Mouse (Mus musculus) lung, postnatal 25 days (tissue): ENCODE measurements around the gene Dnajb1.
A peak's percentile ranks its signal among the peaks of the same experiment; 100 is the strongest.
"Not testable (repeated sequence)": the region's sequence is repeated elsewhere in the genome, so short reads cannot be mapped to it uniquely, and the experiment has no call there.

Experiments used
- DNase-seq: peaks from one replicate; pipeline ENCODE4 v3.0.0; 2022; ENCODE audit warnings: low spot score

Gene Dnajb1

DNA sequence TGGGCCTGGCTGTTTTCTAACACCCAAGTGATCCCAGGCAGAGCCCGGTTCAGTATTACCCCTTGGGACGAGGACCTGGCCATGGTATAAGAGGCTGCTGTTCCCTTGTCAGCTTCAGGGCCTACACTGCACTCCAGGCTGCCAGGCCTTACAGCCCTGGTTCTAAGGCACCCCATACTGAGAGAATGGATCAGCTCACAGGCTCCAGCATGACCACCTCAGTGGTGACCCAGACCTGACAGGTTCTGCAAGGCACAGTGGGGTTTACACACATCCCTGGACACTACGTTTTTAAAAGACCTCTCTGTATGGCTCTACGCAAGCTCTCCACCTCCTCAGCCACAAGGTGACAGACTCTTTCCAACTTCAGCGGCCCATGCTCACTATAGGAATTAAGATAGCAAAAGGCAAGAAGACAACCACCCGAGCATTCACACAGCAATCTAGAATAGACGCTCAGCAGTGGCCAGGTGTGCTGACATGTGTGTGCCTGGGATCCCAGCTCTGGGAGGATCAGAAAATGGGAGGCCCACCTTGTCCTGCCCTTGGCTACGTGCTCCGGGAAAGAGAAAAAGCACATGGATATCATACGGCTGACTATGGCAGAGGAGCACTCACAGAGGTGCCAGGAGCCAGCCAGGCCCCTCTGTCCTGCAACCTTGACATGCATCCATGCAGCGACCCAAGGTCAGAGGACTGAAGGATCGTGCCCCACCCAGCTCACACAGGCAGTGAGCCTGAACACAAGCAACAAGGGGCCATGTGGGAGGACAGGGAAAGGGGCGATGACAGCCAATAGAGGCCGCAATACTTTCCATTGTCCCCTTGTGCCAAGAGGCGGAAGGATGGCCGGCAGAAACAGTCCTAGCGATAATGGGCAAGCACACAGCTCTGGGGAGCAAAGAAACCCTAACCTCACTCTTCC, 29.6 kb upstream of the Dnajb1 start:
- no peak for DNase-seq

DNA sequence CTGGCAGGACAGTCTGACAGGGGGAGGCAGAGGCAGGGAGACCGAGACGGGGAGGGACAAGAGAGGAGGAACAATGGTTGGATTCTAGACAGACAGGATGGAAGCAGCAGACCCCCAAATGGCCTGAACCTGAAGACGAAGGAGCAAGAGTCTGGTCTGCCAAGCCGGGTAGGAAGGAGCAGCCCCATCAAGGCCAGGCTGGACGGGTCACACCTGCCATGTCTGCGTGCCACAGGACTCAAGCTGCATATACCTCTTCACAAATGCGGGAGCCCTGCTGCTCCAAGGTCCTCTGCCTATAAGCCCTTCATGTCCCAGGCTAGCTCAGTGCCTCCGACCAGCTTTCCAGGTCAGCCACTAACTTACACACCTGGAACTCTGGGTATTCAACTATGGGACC, 28.3 kb upstream of the Dnajb1 start:
- no peak for DNase-seq

DNA sequence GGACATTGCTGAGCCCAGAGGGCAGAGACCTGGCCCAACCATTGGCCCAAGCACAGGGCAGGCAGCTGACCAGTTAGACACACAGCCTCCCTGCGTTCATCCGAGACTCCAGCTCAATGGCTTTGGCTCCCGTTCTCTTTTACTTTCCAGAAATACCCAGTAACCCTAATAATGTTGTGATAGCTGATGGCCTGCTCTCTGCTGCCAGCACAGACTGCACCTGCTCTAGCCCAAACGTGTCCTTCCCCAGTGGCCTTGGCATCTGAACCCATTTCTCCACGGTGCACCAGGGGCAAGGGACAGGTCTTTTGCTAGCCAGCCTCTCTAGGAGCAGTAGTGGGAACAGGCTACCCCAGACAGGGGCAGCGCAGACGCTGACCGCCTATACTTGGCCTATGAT, 27.2 kb upstream of the Dnajb1 start:
- DNase-seq: no peak

DNA sequence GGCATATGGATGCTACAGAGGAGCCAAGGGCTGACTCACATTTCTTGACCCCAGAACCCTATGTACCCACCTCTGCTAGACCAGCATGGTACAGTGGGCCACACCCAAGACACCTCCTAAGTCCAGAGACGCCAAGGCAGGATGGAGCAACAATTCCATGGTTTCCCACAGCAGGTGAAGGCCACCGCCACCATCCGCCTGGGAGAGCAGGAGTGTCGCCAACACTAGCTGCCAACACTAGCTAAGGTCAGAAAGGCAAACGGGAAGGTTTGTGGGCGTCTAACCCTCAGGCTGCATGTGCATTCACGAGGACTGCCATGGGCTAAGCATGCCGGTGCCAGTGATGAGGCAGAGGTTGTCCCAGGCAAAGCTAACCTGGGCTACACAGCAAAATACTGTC, 25.8 kb upstream of the Dnajb1 start:
- DNase-seq: no peak

DNA sequence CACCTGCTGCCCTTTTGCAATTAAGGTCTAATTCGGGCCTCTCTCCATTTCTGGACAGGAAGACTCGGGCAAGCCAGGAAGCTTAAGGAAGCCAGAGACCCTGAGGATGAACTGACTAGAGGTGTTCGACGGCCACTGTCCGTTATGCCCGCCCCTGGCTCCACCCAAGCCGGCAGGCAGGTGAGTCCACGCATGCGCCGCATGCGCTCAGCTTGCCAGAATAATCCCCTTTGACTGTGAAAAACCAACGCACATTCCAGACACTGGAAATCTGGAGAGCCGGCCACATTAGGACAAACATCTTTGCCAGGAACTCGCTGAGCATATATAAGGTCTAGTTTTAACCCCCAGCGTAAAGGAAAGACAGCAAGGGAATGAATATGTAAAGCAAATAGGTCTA, 24.8 kb upstream of the Dnajb1 start:
- DNase-seq: no peak

DNA sequence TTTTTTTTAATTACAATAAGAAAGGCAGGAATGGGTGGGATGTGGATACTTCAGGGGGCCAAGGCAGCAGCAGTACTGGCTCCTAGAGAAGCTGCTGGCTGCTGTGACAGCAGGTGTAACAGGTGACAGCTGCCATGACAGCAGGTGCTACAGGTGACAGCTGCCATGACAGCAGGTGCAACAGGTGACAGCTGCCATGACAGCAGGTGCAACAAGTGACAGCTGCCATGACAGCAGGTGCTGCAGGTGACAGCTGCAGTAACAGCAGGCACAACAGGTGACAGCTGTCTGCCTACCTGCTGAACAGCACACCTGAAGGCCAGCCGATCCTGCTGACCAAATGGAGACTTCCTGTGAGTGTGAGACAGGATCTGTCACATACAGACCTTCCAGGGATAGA, 23.2 kb upstream of the Dnajb1 start:
- DNase-seq: no peak

DNA sequence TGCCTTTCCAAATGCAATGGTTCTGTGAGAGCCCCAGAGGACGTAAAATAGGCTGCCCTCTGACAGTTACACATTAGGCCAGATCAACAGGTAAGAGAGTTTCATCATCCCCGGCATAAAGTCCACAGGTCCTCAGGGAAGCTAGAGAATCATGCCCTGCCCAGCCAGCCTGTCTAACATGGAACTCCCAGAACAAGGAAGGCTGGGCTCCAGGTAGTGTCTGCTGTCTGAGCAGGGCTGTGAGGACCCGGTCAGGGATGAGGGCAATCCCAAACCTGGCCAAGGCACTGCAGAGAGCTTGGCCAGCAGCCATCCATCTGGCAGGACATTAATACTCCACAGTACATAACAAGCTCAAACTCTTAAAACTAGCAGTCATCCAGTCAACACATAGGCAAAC, 22.7 kb upstream of the Dnajb1 start:
- DNase-seq: no peak

DNA sequence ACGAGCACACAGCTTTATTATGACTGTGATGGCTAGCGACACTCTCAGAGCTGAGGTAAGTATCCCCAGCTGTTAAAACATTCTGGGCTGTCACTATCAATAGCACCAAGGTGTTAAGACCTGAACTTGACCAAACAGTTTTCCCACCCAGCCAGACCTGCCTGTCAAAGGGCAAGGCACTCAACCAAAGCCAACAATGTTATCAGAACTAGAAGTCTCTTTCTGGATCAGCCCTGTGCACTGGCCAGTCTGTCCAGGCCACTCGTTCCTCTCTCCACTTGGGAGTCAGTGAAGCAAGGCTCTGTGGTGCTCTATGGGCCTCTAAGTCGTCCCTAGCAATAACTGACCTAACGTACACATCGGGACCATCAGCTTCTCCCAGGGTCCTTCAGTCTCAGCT, 20.3 kb upstream of the Dnajb1 start:
- no peak for DNase-seq

DNA sequence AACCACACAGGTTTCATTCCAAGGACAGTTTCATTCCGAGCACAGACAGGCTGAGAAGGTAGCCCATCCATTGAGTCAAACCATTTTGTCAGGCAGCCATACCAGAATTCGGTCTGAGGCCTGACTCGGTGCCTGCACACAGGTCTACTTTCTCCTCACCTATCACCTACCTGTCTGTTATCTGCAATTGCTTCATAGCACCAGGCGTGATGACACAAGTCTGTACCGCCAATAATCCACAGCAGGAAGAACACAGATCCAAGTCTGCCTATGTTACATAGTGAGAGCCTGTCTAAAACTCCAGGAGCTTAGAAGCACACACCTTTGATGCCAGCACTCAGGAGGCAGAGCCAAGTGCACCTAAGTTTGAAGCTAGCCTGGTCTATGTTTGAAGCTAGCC, 19.1 kb upstream of the Dnajb1 start:
- no peak for DNase-seq

DNA sequence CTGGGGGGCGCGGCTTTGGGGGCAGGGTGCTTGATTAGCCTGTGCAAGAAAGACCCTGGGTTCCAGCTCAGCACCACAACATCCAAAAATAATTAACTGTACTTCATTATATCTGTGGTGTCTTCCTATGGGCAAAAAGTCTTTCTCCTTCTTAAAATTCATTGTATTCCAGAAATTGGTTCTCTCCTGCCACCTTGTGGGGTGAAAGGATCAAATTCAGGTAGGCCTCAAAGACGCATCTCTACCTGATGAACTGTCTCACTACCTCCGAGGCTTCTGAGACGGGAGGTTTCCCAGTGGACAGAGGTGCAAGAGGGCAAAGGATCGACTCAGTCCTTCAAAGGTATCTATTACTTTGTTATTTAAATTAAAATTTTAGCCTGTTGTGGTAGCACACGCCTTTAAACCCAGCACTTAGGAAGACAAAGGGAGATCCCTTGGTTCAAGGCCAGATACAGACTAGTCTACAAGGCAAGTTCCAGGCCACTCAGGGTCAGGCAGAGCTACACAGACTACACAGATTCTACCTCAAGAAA, 17.4 kb upstream of the Dnajb1 start:
- no peak for DNase-seq

DNA sequence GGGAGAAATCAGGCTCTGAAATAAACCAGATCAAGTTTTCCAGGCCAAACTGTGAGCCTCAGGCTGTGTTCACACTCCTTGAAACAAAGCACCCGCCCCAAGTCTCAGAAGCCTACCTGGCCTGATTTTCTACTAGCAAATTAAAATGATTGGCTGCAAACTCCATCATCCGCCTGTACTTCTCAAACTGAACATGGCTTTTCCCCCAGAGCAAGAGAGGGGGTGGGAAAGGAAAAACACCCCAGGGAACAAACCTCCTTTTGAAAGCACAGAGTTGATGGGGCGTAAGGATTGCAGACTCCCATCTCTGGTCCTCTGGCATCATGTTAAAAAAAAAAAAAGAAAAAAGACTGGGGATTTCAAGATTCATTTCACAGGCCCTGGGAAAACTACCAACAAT, 15.3 kb upstream of the Dnajb1 start:
- DNase-seq: no peak

DNA sequence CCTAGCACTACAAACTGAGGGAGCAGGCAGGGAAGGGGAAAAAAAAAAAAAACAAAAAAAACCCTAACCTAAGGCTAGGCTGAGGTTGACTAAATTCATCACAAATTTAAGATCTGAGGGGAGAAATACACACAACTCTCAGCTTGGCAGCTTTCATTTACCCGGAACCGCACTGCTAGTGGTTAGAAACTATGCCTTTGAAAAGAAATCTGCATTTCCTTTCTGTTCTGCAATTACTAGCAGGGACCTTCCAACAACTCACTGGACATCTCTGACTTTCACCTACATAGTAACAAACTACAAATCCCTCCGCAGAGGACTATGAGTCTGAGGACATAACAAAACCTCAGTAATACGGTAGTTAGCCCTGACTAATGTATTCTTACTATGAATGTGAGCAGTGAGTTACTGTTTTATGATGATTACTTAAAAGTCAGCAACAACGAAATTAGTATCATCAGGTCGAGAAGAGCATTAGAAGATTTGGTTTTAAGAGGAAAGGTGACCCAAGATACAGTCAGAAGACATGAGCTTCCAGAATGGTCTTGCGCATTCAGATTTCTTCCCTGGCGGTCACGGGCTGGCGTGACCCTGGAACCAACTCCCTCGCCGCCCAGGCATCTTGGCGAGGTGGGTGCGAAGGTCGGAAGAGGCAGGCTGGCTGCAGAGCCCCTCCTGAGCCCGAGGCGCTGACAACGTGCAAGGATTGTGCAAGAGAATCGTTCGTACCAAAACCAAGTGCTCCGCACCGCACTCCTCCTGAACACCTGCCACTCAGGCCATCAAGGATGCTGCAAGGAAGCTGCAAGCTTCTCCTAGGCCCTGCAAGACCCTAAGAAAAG, 14.4 kb upstream of the Dnajb1 start:
- no peak for DNase-seq

DNA sequence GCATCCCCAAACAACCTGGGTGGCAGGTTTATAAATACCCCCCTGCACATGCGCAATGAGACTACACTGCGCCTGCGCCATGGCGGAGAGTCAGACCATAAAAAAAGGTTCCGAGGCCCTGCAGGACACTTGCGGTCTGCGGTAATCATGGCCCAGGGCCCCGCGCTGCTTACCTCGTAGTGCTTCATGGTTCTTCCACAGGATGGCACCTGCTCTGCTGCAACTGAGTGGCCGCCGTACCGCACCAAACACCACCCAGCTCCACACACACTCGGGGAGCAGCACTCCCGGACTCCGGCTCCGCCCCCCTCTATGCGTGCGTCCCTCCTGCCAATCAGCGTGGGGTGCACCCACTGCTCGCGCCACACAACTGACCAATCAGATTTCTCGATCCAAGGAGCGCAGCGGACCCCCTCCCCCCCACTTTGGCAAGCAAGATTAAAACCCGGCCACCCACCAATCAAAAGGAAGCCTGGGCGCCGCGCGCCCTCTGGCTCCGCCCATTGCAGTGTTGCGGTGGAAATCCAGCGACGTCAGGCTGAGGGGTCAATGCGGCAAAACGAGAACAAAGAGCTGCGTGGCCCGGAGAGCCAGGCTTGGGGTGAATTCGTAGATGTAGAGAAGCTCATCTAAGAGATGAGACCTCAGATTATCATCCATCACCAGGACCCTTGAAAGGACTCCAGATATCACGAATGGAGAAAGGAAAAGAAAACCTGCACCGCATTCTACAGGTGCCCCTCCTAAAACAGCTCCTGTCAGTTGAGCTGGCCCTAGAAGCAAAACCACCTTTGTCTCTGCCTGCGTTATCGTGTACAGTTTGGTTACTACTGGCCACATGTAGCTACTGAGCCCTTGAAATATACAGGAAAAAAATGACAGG, 13.6 kb upstream of the Dnajb1 start:
- peak; percentile 98 for DNase-seq

DNA sequence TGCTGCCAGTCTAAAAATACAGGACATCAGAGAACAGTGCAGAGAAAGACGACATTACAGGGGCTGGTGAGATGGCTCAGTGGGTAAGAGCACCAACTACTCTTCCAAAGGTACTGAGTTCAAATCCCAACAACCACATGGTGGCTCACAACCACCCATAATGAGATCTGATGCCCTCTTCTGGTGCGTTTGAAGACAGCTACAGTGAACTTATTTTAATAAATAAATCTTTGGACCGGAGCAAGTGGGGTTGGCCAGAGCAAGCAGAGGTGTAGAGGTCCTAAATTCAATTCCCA, 13.0 kb upstream of the Dnajb1 start:
- not testable (repeated sequence) for DNase-seq

DNA sequence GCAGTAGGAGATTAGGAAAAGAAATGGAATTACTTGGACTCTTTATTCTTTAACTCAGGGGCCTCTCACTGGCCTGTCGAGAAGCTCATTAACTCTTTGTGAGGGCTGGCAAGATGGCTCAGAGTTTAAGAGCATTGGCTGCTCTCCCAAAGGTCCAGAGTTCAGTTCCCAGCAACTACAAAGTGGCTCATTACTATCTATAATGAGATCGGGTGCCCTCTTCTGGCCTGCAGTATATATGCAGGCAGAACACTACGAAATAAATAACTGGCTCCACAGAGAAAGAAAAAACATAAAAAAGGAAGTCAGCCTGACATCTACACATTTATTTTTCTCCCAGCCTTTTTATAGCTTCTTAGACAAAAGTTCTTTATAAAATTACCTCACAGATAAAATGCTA, 11.6 kb upstream of the Dnajb1 start:
- DNase-seq: peak; percentile 35

DNA sequence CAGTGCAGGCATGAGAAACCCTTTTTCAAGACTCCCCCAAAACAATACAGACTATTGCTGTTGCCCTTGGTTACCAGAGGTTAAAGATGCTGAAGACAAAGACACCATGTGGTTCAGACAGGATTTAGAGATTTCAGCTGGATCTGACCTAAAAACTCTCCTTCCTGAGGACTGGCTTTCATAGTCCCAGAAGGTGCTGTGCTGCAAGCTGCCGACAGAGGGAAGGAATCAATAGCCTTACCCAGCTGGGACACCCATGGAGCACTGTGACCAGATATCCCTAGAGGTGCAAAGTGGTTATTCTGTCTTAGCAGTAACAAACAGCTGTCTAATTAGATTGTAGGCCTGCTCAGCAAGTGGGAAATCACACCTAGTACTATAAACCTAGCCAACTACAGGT, 9.8 kb upstream of the Dnajb1 start:
- no peak for DNase-seq

DNA sequence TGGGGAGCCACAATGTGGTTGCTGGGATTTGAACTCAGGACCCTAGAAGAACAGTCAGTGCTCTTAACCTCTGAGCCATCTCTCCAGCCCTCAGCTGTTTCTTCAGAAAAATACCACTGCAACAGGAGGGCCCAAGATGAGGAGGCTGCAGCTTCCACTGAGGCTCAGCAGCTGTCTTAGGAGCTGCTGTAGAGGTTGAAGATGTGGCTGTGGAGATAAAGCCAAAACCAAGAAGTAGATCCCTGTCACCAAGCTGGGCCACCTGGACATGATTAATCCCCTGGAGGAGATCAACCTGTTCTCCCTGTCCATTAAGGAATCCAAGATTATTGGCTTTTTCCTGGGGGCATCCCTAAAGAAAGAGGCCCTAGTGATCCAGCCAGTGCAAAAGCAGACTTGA, 8.2 kb upstream of the Dnajb1 start:
- no peak for DNase-seq

DNA sequence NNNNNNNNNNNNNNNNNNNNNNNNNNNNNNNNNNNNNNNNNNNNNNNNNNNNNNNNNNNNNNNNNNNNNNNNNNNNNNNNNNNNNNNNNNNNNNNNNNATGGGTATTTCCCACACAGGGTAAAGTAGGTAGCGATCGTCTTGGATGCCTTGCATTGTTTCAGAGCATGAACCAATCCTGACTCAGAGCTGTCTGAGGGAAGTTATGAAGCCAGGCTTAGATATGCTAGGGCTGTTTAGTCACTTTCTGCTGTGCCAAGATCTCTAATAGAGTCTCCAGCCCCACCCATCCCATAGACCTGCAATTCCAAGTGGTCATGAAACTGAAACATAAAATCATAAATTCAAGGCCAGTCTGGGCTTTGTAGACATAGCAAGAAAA, 5.4 kb upstream of the Dnajb1 start:
- no peak for DNase-seq

DNA sequence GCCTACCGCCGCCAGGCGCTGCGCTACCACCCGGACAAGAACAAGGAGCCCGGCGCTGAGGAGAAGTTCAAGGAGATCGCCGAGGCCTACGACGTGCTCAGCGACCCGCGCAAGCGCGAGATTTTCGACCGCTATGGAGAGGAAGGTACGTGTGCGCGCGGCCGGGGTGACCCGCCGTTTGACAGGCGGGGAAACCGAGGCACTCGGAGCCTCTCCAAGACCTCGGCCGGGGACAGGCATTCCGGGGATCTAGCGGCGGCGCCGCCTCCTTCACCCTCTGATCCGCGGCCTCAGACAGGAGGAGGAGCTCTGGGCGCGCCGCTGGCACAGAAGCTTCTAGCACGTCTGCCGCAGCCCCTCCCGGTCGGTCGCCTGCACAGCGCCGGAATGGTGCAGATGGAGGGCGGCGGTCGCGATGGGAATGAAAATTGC, 421 bp downstream of the Dnajb1 start:
- DNase-seq: peak; percentile 87

DNA sequence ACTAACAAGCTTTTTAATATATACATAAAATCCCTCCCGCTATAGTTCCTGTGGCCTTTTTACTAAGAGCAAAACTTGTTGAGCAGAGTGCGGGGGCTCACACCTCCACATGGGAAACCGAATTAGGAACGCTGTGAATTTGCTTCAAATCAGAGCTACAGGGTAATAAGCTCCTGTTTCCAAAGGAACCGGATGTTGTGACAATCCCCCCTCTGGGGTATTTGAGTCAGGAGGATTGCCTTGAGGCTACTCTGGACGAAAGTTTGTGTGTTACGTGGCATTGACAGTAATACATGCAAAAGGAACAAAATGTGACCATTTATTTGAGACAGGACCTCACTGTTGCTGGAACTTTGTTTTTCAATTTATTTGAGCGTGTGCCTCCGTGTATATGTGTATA, 1.1 kb downstream of the Dnajb1 start:
- DNase-seq: no peak

DNA sequence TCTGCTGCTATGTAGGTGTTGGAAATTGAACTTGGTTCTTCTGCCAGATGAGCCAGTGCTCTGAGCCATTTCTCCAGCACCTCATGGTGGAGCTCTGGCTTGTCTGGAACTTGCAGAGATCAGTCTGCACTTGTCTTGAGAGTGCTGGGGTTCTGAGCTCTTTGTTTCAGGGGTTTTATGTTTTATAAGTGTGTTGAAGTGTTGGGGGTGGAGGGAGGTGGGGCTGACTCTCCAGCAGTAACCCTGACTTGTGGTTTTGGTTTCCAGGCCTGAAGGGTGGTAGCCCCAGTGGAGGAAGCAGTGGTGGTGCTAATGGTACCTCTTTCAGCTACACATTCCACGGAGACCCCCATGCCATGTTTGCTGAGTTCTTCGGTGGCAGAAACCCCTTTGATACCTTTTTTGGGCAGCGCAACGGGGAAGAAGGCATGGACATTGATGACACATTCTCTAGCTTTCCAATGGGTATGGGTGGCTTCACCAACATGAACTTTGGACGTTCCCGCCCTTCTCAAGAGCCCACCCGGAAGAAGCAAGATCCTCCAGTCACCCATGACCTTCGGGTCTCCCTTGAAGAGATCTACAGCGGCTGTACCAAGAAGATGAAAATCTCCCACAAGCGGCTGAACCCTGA, 1.7 kb downstream of the Dnajb1 start:
- no peak for DNase-seq

DNA sequence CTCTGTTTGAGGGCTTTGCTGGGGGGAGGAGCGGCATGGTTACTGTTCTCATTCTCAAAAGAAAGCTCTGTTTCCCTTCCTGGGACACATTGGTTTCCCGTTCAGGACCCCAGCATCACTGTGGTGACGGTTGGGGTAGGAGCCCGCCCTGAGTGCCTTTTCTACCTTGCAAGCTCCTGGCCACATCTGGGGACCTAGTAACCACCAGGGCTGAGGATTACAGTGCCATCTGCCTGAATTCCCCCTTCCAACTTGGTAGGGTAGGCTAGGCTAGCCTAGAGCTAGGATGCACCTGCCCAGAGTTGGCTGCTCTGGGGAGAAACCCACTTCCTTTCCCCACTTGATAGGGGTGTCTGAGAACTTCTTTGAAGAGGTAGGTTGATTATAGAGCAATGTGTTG, 3.9 kb downstream of the Dnajb1 start:
- DNase-seq: no peak
